Mouse (Mus musculus): ENCODE data around the gene Ogfod3. TPM values are rescaled to one million over a fixed set of nuclear protein-coding genes. Genes with fewer than 3 reads are reported as not detected.
A peak's percentile ranks its signal among the peaks of the same experiment; 100 is the strongest.

The Ogfod3 gene
- polyA plus RNA-seq, 1 experiment from 2014 or later: 25.1 TPM

GRCm38 (mm10) chr11:121176285-121177270, 27.9 kb downstream of the Ogfod3 start:
- Histone ChIP-seq H3K4me3 (no peak overlapping the region), H3K4me1 (peaks cover 37% of the 10 kb centered on the region), H3K36me3 (replicated peaks) (peaks cover 8% of the 10 kb centered on the region; the same call in 1 of the 2 replicates), H3K27me3 (ENCODE audit: poor library complexity, severe bottlenecking) (no peaks in the 10 kb centered on the region), H3K9me3 (no peaks in the 10 kb centered on the region), H3K27ac (peak overlapping the region; percentile 54)
- 55% methylated on average over 12 of the region's 12 CpGs for WGBS
- DNase-seq (ENCODE audit: extremely low spot score, low spot score): peak; percentile 63

- Histone ChIP-seq H3K36me3 (replicated peaks) (peaks cover 2% of the 10 kb centered on the region; the same call in 1 of the 2 replicates), H3K9me3 (no peaks in the 10 kb centered on the region), H3K4me1 (peaks cover 37% of the 10 kb centered on the region), H3K27ac (peak overlapping the region; percentile 74), H3K27me3 (ENCODE audit: poor library complexity, severe bottlenecking) (no peaks in the 10 kb centered on the region), H3K4me3 (no peak overlapping the region)
- no peak for DNase-seq (ENCODE audit: extremely low spot score, low spot score)
- WGBS: 38% methylated on average over 3 of the region's 3 CpGs
Measured at GRCm38 (mm10) chr11:121174234-121174633, 30.3 kb downstream of the Ogfod3 start.

GRCm38 (mm10) chr11:121173203-121173602, 31.3 kb downstream of the Ogfod3 start:
- Histone ChIP-seq H3K4me3 (no peak overlapping the region), H3K4me1 (peaks cover 37% of the 10 kb centered on the region), H3K9me3 (no peaks in the 10 kb centered on the region), H3K36me3 (replicated peaks) (0 out of 2 replicates have a peak, but pooled peaks cover 2% of the 10 kb centered on the region), H3K27me3 (ENCODE audit: poor library complexity, severe bottlenecking) (no peaks in the 10 kb centered on the region), H3K27ac (no peak overlapping the region)
- no peak for DNase-seq (ENCODE audit: extremely low spot score, low spot score)
- WGBS: 91% methylated on average over 5 of the region's 5 CpGs

- DNase-seq (ENCODE audit: extremely low spot score, low spot score): no peak
- 92% methylated on average over 4 of the region's 4 CpGs for WGBS
- Histone ChIP-seq H3K9me3 (no peaks in the 10 kb centered on the region), H3K27ac (no peak overlapping the region), H3K36me3 (replicated peaks) (no peaks in the 10 kb centered on the region), H3K4me1 (peaks cover 10% of the 10 kb centered on the region), H3K4me3 (no peak overlapping the region), H3K27me3 (ENCODE audit: poor library complexity, severe bottlenecking) (peaks cover 8% of the 10 kb centered on the region; the same call in 1 of the 2 replicates)
Measured at GRCm38 (mm10) chr11:121163751-121164150, 40.8 kb downstream of the Ogfod3 start.

- DNase-seq (ENCODE audit: extremely low spot score, low spot score): no peak
- Histone ChIP-seq H3K4me3 (no peak overlapping the region), H3K36me3 (replicated peaks) (no peaks in the 10 kb centered on the region), H3K27me3 (ENCODE audit: poor library complexity, severe bottlenecking) (peaks cover 37% of the 10 kb centered on the region), H3K9me3 (no peaks in the 10 kb centered on the region), H3K27ac (0 out of 2 replicates have a peak overlapping the region, but pooled peaks have one; percentile 25), H3K4me1 (peaks cover 21% of the 10 kb centered on the region)
- WGBS: 92% methylated on average over 26 of the region's 26 CpGs
Measured at GRCm38 (mm10) chr11:121160636-121161346, 43.7 kb downstream of the Ogfod3 start.

GRCm38 (mm10) chr11:121159971-121160370, 44.5 kb downstream of the Ogfod3 start, which contains the start of gene Uts2r:
Uts2r (plus strand) TSS chr11:121160271.
- Histone ChIP-seq H3K4me3 (no peak within 1 kb of the TSS), H3K9me3 (no peaks in the 10 kb centered on the region), H3K27me3 (ENCODE audit: poor library complexity, severe bottlenecking) (peaks cover 45% of the 10 kb centered on the region), H3K4me1 (peaks cover 28% of the 10 kb centered on the region), H3K36me3 (replicated peaks) (no peaks in the 10 kb centered on the region), H3K27ac (no peak within 1 kb of the TSS)
- DNase-seq (ENCODE audit: extremely low spot score, low spot score): no peak
- 90% methylated on average over 5 of the region's 5 CpGs for WGBS

GRCm38 (mm10) chr11:121156411-121156891, 48.1 kb downstream of the Ogfod3 start:
- 1% methylated on average over 45 of the region's 45 CpGs for WGBS
- Histone ChIP-seq H3K36me3 (replicated peaks) (no peaks in the 10 kb centered on the region), H3K27me3 (ENCODE audit: poor library complexity, severe bottlenecking) (peaks cover 65% of the 10 kb centered on the region), H3K4me3 (peak overlapping the region; percentile 49), H3K9me3 (no peaks in the 10 kb centered on the region), H3K27ac (no peak overlapping the region), H3K4me1 (peaks cover 40% of the 10 kb centered on the region)
- no peak for DNase-seq (ENCODE audit: extremely low spot score, low spot score)

GRCm38 (mm10) chr11:121154203-121154602, 50.3 kb downstream of the Ogfod3 start:
- WGBS: 13% methylated on average over 4 of the region's 4 CpGs
- Histone ChIP-seq H3K36me3 (replicated peaks) (no peaks in the 10 kb centered on the region), H3K27me3 (ENCODE audit: poor library complexity, severe bottlenecking) (peaks cover 60% of the 10 kb centered on the region), H3K4me1 (peaks cover 34% of the 10 kb centered on the region), H3K9me3 (no peaks in the 10 kb centered on the region), H3K4me3 (no peak overlapping the region), H3K27ac (no peak overlapping the region)
- no peak for DNase-seq (ENCODE audit: extremely low spot score, low spot score)

GRCm38 (mm10) chr11:121148193-121148592, 56.3 kb downstream of the Ogfod3 start:
- Histone ChIP-seq H3K27me3 (ENCODE audit: poor library complexity, severe bottlenecking) (0 out of 2 replicates have a peak, but pooled peaks cover 4% of the 10 kb centered on the region), H3K4me1 (peaks cover 4% of the 10 kb centered on the region), H3K27ac (no peak overlapping the region), H3K4me3 (no peak overlapping the region), H3K9me3 (no peaks in the 10 kb centered on the region), H3K36me3 (replicated peaks) (no peaks in the 10 kb centered on the region)
- 85% methylated on average over 3 of the region's 3 CpGs for WGBS
- no peak for DNase-seq (ENCODE audit: extremely low spot score, low spot score)

- Histone ChIP-seq H3K4me1 (peaks cover 7% of the 10 kb centered on the region), H3K4me3 (no peak within 1 kb of the TSS), H3K9me3 (no peaks in the 10 kb centered on the region), H3K27ac (no peak within 1 kb of the TSS), H3K27me3 (ENCODE audit: poor library complexity, severe bottlenecking) (no peaks in the 10 kb centered on the region), H3K36me3 (replicated peaks) (no peaks in the 10 kb centered on the region)
- DNase-seq (ENCODE audit: extremely low spot score, low spot score): no peak
- WGBS: 92% methylated on average over 22 of the region's 22 CpGs
Measured at GRCm38 (mm10) chr11:121145865-121146264, 58.6 kb downstream of the Ogfod3 start, which contains the start of gene Tex19.1. Tex19.1 (plus strand) TSS chr11:121146143.

GRCm38 (mm10) chr11:121143325-121144015, 61.0 kb downstream of the Ogfod3 start:
- H3K36me3 ChIP-seq (replicated peaks): no peaks in the 10 kb centered on the region
- H3K4me1 ChIP-seq: peaks cover 7% of the 10 kb centered on the region
- no peaks in the 10 kb centered on the region; the same call in 1 of the 2 replicates for H3K27me3 ChIP-seq (ENCODE audit: poor library complexity, severe bottlenecking)
- no peaks in the 10 kb centered on the region for H3K9me3 ChIP-seq
- WGBS: 78% methylated on average over 9 of the region's 9 CpGs
- H3K4me3 ChIP-seq: no peak overlapping the region
- no peak for DNase-seq (ENCODE audit: extremely low spot score, low spot score)
- no peak overlapping the region for H3K27ac ChIP-seq

GRCm38 (mm10) chr11:121138732-121139131, 65.8 kb downstream of the Ogfod3 start:
- Histone ChIP-seq H3K27ac (no peak overlapping the region), H3K27me3 (ENCODE audit: poor library complexity, severe bottlenecking) (no peaks in the 10 kb centered on the region; the same call in 1 of the 2 replicates), H3K36me3 (replicated peaks) (no peaks in the 10 kb centered on the region), H3K9me3 (no peaks in the 10 kb centered on the region), H3K4me1 (peaks cover 7% of the 10 kb centered on the region), H3K4me3 (no peak overlapping the region)
- no peak for DNase-seq (ENCODE audit: extremely low spot score, low spot score)
- WGBS: 57% methylated on average over 6 of the region's 6 CpGs
